Mouse (Mus musculus) lung, postnatal 0 days (tissue): ENCODE measurements at regions not wholly inside any gene's neighbourhood (a gene's known extent, or its start where the extent isn't known, plus 50 kb on each side); places are given as distances from the start of the nearest gene placed in this dataset.

Experiments
- CTCF ChIP-seq: IDR thresholded peaks from 2 replicates; pipeline ENCODE4 v1.5.1; 2016; ENCODE audit warnings: antibody characterized with exemption, mild to moderate bottlenecking
- EP300 ChIP-seq: IDR thresholded peaks from 2 replicates; pipeline ENCODE4 v1.6.1; 2016; ENCODE audit warnings: antibody characterized with exemption, mild to moderate bottlenecking, control low read depth

GRCm38 (mm10) chr11:64589026-64589425 lies 152.6 kb upstream of the F930015N05Rik start:
- TF ChIP-seq CTCF (no peak), EP300 (no peak)
